Mouse (Mus musculus) MEL (cell line): ENCODE data around the gene Hadhb. TPM values are rescaled to one million over a fixed set of nuclear protein-coding genes. Genes with fewer than 3 reads are reported as not detected.

ENCODE experiments used
- DNase-seq: peaks from one replicate; pipeline ENCODE4 v3.0.0; 2011; ENCODE audit warnings: low read depth, low spot score
- H3K27ac ChIP-seq: 2 replicates; pipeline ENCODE4 v1.5.1; 2012; ENCODE audit warnings: low read depth, mild to moderate bottlenecking, control low read depth, low read length, moderate library complexity; ENCODE audit not compliant: control insufficient read depth
- H3K27me3 ChIP-seq, 2 experiments: fragments of 150-350 bp in 1 of 2; sonication (generic) in 1 of 2; 2 replicates each; pipeline ENCODE4 v1.6.1; 2012; ENCODE audit warnings: low read length in 2 of 2, mild to moderate bottlenecking in 2 of 2, improper control_type of control experiment in 1 of 2, moderate library complexity in 1 of 2; ENCODE audit not compliant: insufficient read depth in 2 of 2, control insufficient read depth in 1 of 2
- H3K36me3 ChIP-seq, 2 experiments: 2 replicates each; pipeline ENCODE4 v1.6.1; 2012 to 2014; ENCODE audit warnings: low read length in 2 of 2, improper control_type of control experiment in 1 of 2, inconsistent platforms in 1 of 2, mild to moderate bottlenecking in 1 of 2; ENCODE audit not compliant: insufficient read depth in 2 of 2, control insufficient read depth in 1 of 2
- H3K4me1 ChIP-seq, 2 experiments: fragments of 150-350 bp in 1 of 2; sonication (generic) in 1 of 2; 2 replicates each; pipeline ENCODE4 v1.6.1; 2012; ENCODE audit warnings: low read length in 2 of 2, improper control_type of control experiment in 1 of 2, mild to moderate bottlenecking in 1 of 2; ENCODE audit not compliant: insufficient read depth in 2 of 2, control insufficient read depth in 1 of 2
- H3K4me3 ChIP-seq, 2 experiments: fragments of 150-350 bp in 1 of 2; sonication (generic) in 1 of 2; 2 replicates each; pipeline ENCODE4 v1.5.1; 2012; ENCODE audit warnings: low read depth in 2 of 2, low read length in 2 of 2, mild to moderate bottlenecking in 2 of 2, moderate library complexity in 2 of 2, control low read depth in 1 of 2, improper control_type of control experiment in 1 of 2; ENCODE audit not compliant: control insufficient read depth in 1 of 2, insufficient read depth in 1 of 2
- H3K79me2 ChIP-seq: 2 replicates; pipeline ENCODE4 v1.6.1; 2012; ENCODE audit warnings: mild to moderate bottlenecking, low read length, moderate library complexity; ENCODE audit not compliant: control insufficient read depth, poor library complexity, insufficient read depth
- H3K9ac ChIP-seq: 2 replicates; pipeline ENCODE4 v1.6.1; 2012; ENCODE audit warnings: low read depth, mild to moderate bottlenecking, control low read depth, low read length, moderate library complexity; ENCODE audit not compliant: control insufficient read depth, poor library complexity, severe bottlenecking
- H3K9me3 ChIP-seq: fragments of 150-350 bp; sonication (generic); replicated peaks from 2 replicates; pipeline ENCODE4 v1.6.1; 2012; ENCODE audit warnings: mild to moderate bottlenecking, low read length, improper control_type of control experiment, moderate library complexity; ENCODE audit not compliant: insufficient read depth
- BHLHE40 ChIP-seq: IDR thresholded peaks from 2 replicates; pipeline ENCODE4 v1.6.1; 2012; ENCODE audit warnings: low read depth, mild to moderate bottlenecking, inconsistent platforms, low read length, improper control_type of control experiment, borderline replicate concordance
- CHD1 ChIP-seq: IDR thresholded peaks from 2 replicates; pipeline ENCODE4 v1.6.1; 2012; ENCODE audit warnings: low read depth, mild to moderate bottlenecking, inconsistent platforms, low read length, improper control_type of control experiment
- CHD2 ChIP-seq: IDR thresholded peaks from 2 replicates; pipeline ENCODE4 v1.6.1; 2011; ENCODE audit warnings: low read length, improper control_type of control experiment
- CTCF ChIP-seq, 3 experiments: IDR thresholded peaks in 2 of 3; conservative IDR thresholded peaks in 1 of 3; 2 replicates each; pipeline ENCODE4 v1.5.1; 2011 to 2012; ENCODE audit warnings: low read length in 3 of 3, low read depth in 2 of 3, mild to moderate bottlenecking in 2 of 3, improper control_type of control experiment in 1 of 3, inconsistent platforms in 1 of 3, mixed read lengths in 1 of 3, moderate library complexity in 1 of 3; ENCODE audit not compliant: control insufficient read depth in 1 of 3, insufficient read depth in 1 of 3, poor library complexity in 1 of 3, severe bottlenecking in 1 of 3
- ELF1 ChIP-seq: IDR thresholded peaks from 2 replicates; pipeline ENCODE4 v1.6.1; 2014; ENCODE audit warnings: low read depth, mild to moderate bottlenecking, inconsistent platforms, low read length, improper control_type of control experiment, moderate library complexity
- ETS1 ChIP-seq: IDR thresholded peaks from 2 replicates; pipeline ENCODE4 v1.6.1; 2012; ENCODE audit warnings: low read depth, mild to moderate bottlenecking, inconsistent platforms, low read length, improper control_type of control experiment, moderate library complexity
- GABPA ChIP-seq: IDR thresholded peaks from 2 replicates; pipeline ENCODE4 v1.6.1; 2012; ENCODE audit warnings: low read depth, mild to moderate bottlenecking, inconsistent platforms, low read length, improper control_type of control experiment, moderate library complexity
- HCFC1 ChIP-seq: IDR thresholded peaks from 2 replicates; pipeline ENCODE4 v1.6.1; 2012; ENCODE audit warnings: low read depth, mild to moderate bottlenecking, inconsistent platforms, low read length, improper control_type of control experiment, moderate library complexity
- KAT2A ChIP-seq: conservative IDR thresholded peaks from 2 replicates; pipeline ENCODE4 v1.6.1; 2012; ENCODE audit warnings: low read depth, low read length, improper control_type of control experiment, inconsistent platforms
- MAX ChIP-seq: IDR thresholded peaks from 2 replicates; pipeline ENCODE4 v1.6.1; 2011; ENCODE audit warnings: low read length, improper control_type of control experiment
- MAZ ChIP-seq: IDR thresholded peaks from 2 replicates; pipeline ENCODE4 v1.6.1; 2012; ENCODE audit warnings: low read depth, mild to moderate bottlenecking, inconsistent platforms, low read length, improper control_type of control experiment
- MXI1 ChIP-seq: IDR thresholded peaks from 2 replicates; pipeline ENCODE4 v1.6.1; 2011; ENCODE audit warnings: mild to moderate bottlenecking, low read depth, low read length, improper control_type of control experiment
- MYB ChIP-seq: IDR thresholded peaks from 2 replicates; pipeline ENCODE4 v1.6.1; 2011; ENCODE audit warnings: mild to moderate bottlenecking, low read depth, low read length, improper control_type of control experiment
- NELFE ChIP-seq: IDR thresholded peaks from 2 replicates; pipeline ENCODE4 v1.6.1; 2011; ENCODE audit warnings: low read depth, low read length, improper control_type of control experiment
- NRF1 ChIP-seq: IDR thresholded peaks from 2 replicates; pipeline ENCODE4 v1.6.1; 2014; ENCODE audit warnings: low read depth, mild to moderate bottlenecking, inconsistent platforms, low read length, improper control_type of control experiment, moderate library complexity; ENCODE audit not compliant: poor library complexity, insufficient read depth, severe bottlenecking
- POLR2A ChIP-seq, 2 experiments: IDR thresholded peaks; 2 replicates each; pipeline ENCODE4 v1.6.1; 2011 to 2012; ENCODE audit warnings: low read length in 2 of 2, mild to moderate bottlenecking in 2 of 2, control low read depth in 1 of 2, improper control_type of control experiment in 1 of 2, low read depth in 1 of 2, moderate library complexity in 1 of 2; ENCODE audit not compliant: control insufficient read depth in 1 of 2, insufficient read depth in 1 of 2, poor library complexity in 1 of 2
- POLR2AphosphoS2 ChIP-seq: IDR thresholded peaks from 2 replicates; pipeline ENCODE4 v1.6.1; 2011; ENCODE audit warnings: low read length, improper control_type of control experiment
- RAD21 ChIP-seq: IDR thresholded peaks from 2 replicates; pipeline ENCODE4 v1.6.1; 2011; ENCODE audit warnings: mild to moderate bottlenecking, low read depth, low read length, improper control_type of control experiment
- RCOR1 ChIP-seq: IDR thresholded peaks from 2 replicates; pipeline ENCODE4 v1.6.1; 2012; ENCODE audit warnings: low read depth, mild to moderate bottlenecking, inconsistent platforms, low read length, improper control_type of control experiment
- SIN3A ChIP-seq: IDR thresholded peaks from 2 replicates; pipeline ENCODE4 v1.6.1; 2012; ENCODE audit warnings: low read length, improper control_type of control experiment, inconsistent platforms
- USF2 ChIP-seq, 2 experiments: IDR thresholded peaks; 2 replicates each; pipeline ENCODE4 v1.6.1; 2011 to 2012; ENCODE audit warnings: improper control_type of control experiment in 2 of 2, low read length in 2 of 2, borderline replicate concordance in 1 of 2, inconsistent platforms in 1 of 2, low read depth in 1 of 2, mild to moderate bottlenecking in 1 of 2; ENCODE audit not compliant: insufficient read depth in 1 of 2
- ZKSCAN1 ChIP-seq: IDR thresholded peaks from 2 replicates; pipeline ENCODE4 v1.6.1; 2012; ENCODE audit warnings: low read depth, mild to moderate bottlenecking, inconsistent platforms, low read length, improper control_type of control experiment, moderate library complexity
- ZNF384 ChIP-seq: IDR thresholded peaks from 2 replicates; pipeline ENCODE4 v1.6.1; 2012; ENCODE audit warnings: low read depth, mild to moderate bottlenecking, inconsistent platforms, low read length, improper control_type of control experiment
- polyA plus RNA-seq, 2 experiments: library from polyadenylated mRNA; stranded (reverse) in 1 of 2; unstranded in 1 of 2; fragments of >175 nt in 1 of 2; fragments of >200 nt in 1 of 2; gene quantifications; 2 replicates each; pipeline versions ENCODE4 v1.2.1 to v1.2.4; 2012; ENCODE audit warnings: low replicate concordance in 2 of 2, low read depth in 1 of 2; ENCODE audit not compliant: insufficient read length in 2 of 2, insufficient read depth in 1 of 2, missing spikeins in 1 of 2
- total RNA-seq: library from RNA; depleted of rRNA; stranded (reverse); fragments of 300-350 nt; gene quantifications from 2 replicates; pipeline ENCODE4 v1.2.3, GENCODE M21; 2012

The Hadhb gene
- total and polyA plus RNA-seq, 3 experiments: 33.0 to 162 (median 161) TPM

GRCm38 (mm10) chr5:30146526-30146925 is 8.5 kb upstream of the Hadhb start:
- no peaks in the 10 kb centered on the region for H3K4me1 ChIP-seq
- no peak for DNase-seq
- H3K27me3 ChIP-seq: no peaks in the 10 kb centered on the region
- no peak overlapping the region for H3K4me3 ChIP-seq
- no peaks in the 10 kb centered on the region for H3K9me3 ChIP-seq
- H3K27ac ChIP-seq: no peak overlapping the region
- peaks cover 6% of the 10 kb centered on the region; the same call in 1 of the 2 replicates for H3K79me2 ChIP-seq
- H3K9ac ChIP-seq: no peak overlapping the region
- H3K36me3 ChIP-seq: peaks cover 0 to 33% of the 10 kb centered on the region in 2 experiments; a peak in 2 of 4 replicates
- no peak for TF ChIP-seq NELFE
- no peak for TF ChIP-seq USF2 (IDR thresholded peaks at IDR 0.05; ENCODE audit: borderline replicate concordance in 1 of 2, insufficient read depth in 1 of 2, low read depth in 1 of 2, low read length in 2 of 2)
- no peak for TF ChIP-seq BHLHE40
- no peak for TF ChIP-seq RCOR1
- no peak for TF ChIP-seq POLR2A (IDR thresholded peaks at IDR 0.05; ENCODE audit: control insufficient read depth in 1 of 2, insufficient read depth in 1 of 2, low read depth in 1 of 2, low read length in 2 of 2, poor library complexity in 1 of 2)
- TF ChIP-seq MAZ: no peak
- no peak for TF ChIP-seq CTCF (IDR thresholded peaks at IDR 0.05 in 2 of 3, conservative IDR thresholded peaks at IDR 0.05 in 1 of 3; ENCODE audit: control insufficient read depth in 1 of 3, insufficient read depth in 1 of 3, low read depth in 2 of 3, low read length in 3 of 3, poor library complexity in 1 of 3, severe bottlenecking in 1 of 3)
- no peak for TF ChIP-seq MXI1
- TF ChIP-seq RAD21: no peak
- TF ChIP-seq HCFC1: no peak
- TF ChIP-seq CHD2: no peak
- no peak for TF ChIP-seq NRF1
- TF ChIP-seq ELF1: no peak
- no peak for TF ChIP-seq MYB

GRCm38 (mm10) chr5:30148133-30148920 is 6.7 kb upstream of the Hadhb start:
- H3K27me3 ChIP-seq: no peaks in the 10 kb centered on the region
- peaks cover 8 to 26% of the 10 kb centered on the region in 2 experiments for H3K36me3 ChIP-seq
- no peak for TF ChIP-seq RAD21
- TF ChIP-seq SIN3A: no peak
- TF ChIP-seq CTCF (IDR thresholded peaks at IDR 0.05 in 2 of 3, conservative IDR thresholded peaks at IDR 0.05 in 1 of 3; ENCODE audit: control insufficient read depth in 1 of 3, insufficient read depth in 1 of 3, low read depth in 2 of 3, low read length in 3 of 3, poor library complexity in 1 of 3, severe bottlenecking in 1 of 3): no peak
- TF ChIP-seq ZNF384: no peak
- no peak for TF ChIP-seq NRF1
- no peak for TF ChIP-seq MAX
- no peak for TF ChIP-seq ELF1
- TF ChIP-seq KAT2A: no peak
- TF ChIP-seq CHD2: no peak
- no peak for TF ChIP-seq MAZ
- no peak for TF ChIP-seq GABPA
- TF ChIP-seq ZKSCAN1: no peak
- no peak for TF ChIP-seq POLR2AphosphoS2
- no peak for TF ChIP-seq ETS1
- TF ChIP-seq POLR2A (IDR thresholded peaks at IDR 0.05; ENCODE audit: control insufficient read depth in 1 of 2, insufficient read depth in 1 of 2, low read depth in 1 of 2, low read length in 2 of 2, poor library complexity in 1 of 2): no peak
- no peak for TF ChIP-seq CHD1
- H3K9ac ChIP-seq: no peak overlapping the region
- H3K4me1 ChIP-seq: 0 out of 4 replicates have a peak, but pooled peaks cover 0 to 2% of the 10 kb centered on the region in 2 experiments
- peaks cover 10% of the 10 kb centered on the region; the same call in 1 of the 2 replicates for H3K79me2 ChIP-seq
- H3K9me3 ChIP-seq: no peaks in the 10 kb centered on the region
- H3K4me3 ChIP-seq: no peak overlapping the region
- DNase-seq: no peak
- no peak overlapping the region for H3K27ac ChIP-seq
